Mouse (Mus musculus) spleen, postnatal 10 days (tissue): ENCODE measurements around the gene Cntnap5a.
"Not testable (repeated sequence)": the region's sequence is repeated elsewhere in the genome, so short reads cannot be mapped to it uniquely, and the experiment has no call there.

ENCODE experiments used
- DNase-seq, 2 experiments: peaks; one replicate each; pipeline ENCODE4 v3.0.0; 2021 to 2022; ENCODE audit warnings: low spot score in 2 of 2

The Cntnap5a gene

DNA sequence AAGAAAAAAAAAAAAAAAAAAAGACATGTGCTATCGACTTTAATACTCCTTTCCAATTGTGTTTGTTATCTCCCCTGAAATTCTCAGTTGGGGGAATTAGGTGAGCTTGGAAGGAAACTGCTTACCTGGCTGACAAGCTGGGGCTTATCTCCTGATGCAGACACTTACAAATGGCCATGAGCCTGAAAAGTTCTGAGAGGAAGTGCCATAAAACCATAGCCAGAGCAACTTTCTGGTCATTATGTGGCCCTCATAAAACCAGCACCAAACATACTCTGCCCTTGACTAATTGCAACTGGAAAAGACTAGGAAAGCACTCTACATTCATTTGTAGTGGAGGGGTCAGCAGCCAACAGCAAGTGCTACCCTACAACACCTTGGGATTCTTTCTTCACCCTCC, 359.5 kb downstream of the Cntnap5a start:
- no peak for DNase-seq

DNA sequence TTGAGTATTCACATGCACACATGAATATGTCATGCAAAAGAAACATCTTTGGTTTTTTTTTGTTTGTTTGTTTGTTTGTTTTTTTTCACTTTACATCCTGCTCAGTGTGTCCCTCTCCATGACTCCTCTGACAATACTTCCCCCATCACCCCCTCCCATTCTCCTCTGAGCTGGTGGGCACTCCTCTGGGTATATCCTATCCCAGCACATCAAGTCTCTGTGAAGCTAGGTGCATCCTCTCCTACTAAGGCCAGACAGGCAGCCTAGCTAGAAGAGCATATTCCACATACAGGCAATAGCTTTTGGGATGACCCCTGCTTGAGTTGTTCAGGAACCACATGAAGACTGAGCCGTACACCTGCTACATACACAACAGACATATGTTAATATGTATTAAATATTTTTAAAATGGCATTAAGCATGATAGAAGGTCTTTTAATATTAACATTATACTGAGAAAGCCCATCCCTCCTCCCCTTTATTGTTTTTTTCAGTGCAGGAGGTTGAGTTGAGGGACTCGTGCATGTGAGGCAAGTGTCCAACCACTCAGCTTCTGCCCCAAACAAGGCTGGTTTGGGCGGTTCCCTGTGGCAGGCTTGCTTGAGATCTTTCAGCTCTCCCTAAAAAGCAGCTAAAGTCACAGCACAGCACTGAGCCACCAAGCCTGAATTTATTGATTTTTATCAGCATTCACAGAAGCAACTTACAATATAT, 422.6 kb downstream of the Cntnap5a start:
- no peak for DNase-seq

DNA sequence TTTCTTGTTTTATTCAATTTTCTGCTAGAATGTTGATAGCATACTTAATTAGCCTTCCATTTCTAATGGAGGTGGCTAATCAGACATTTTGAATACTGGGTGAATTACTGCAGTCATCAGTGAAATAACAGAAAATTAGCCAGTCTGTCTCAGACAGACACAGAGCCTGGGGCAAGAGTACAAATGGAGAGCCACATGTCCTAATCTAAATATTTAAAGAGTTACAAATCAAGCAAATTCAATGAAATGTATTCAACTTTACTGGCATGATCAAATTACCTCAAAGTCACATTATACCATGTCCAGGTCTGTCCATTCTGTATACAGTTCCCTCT, 423.1 kb downstream of the Cntnap5a start:
- DNase-seq: no peak

DNA sequence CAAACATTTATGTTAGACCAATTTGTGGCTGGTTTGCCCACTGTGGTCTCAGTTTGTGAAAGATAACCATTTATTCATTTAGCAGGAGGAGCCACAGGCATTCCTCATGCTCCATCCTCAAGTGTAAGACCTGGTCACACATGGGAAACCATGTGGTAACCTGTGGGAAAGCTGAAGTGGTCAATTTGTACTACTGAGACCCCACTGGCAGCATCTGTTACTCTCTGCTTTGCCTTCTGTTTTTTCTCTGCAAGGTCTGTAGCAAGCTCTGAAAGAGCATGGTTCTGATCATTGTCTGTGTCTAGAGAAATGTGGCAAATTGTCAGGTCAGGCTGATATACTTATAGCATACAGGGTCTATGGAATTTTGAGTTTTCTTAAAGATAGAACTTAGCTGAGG, 423.8 kb downstream of the Cntnap5a start:
- DNase-seq: no peak

DNA sequence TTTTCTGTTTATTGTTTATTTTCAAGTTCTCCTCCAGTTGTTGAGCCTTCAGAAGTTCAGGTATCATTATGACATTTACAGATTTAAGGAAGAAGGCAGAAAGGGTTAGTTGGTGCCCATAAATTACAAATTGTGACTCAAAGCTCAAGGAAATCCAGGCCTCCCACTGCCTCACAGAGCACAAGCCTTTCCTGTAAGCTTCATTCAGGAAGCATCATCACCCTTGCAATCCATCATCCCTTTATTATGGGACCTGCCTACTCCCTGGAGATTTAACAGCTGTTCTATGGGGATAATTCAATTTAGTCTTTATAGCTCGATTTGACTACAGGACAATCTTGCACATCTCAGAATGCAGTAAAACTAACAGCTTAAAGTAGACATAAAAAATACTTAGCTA, 441.2 kb downstream of the Cntnap5a start:
- no peak for DNase-seq

DNA sequence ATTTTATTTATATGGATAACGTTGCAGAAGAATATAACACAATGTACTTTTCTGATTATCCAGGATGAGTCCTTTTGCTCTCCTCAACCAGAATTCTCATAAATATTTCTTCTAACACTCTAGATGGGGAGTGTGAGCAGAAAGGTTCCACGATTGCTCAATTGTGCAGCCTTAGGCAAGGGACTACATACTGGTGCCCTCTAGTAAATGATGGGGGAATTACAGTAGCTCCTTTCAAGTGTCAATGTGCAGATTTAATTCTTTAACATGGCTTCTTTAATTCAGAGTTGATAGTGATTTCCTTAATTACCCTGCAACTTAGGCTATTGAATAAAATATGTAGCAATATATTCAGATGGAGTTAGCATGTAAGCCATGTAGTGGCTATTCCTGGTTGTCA, 442.5 kb downstream of the Cntnap5a start:
- no peak for DNase-seq

DNA sequence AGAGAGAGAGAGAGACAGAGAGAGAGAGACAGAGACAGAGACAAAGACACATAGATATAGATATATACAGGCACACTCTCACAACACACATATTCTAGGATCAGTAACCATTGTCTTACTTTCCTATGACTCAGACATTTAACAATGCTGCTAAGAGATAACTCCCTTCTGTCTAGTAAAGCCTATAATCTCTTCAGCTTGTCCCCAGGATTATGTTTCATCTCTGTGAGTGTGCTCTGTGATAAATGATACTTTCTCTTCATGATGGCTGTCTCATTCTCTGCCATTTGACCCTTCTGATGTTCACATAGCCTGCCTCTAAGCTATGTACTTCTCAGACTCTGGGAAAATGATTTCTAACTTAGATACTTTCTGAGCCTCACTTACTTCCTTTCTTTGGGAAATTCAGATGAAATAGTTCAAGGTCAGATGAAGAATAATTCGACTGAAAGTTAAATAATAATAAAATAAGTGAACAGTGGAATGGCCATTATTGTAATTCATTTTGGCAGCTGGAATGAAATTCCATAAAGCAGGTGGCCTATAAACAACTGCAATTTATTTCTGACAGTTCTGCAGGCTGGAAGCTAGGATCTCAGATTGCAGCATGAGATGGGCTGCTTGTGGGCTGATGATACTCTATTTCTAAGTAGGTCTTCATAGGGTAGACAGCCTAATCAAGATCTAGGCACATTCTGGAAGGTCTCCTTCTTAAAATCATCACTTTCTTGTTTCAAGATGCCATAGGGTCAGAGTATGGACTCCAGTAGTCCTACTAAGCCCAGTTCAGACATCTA, 444.1 kb downstream of the Cntnap5a start:
- DNase-seq: no peak

DNA sequence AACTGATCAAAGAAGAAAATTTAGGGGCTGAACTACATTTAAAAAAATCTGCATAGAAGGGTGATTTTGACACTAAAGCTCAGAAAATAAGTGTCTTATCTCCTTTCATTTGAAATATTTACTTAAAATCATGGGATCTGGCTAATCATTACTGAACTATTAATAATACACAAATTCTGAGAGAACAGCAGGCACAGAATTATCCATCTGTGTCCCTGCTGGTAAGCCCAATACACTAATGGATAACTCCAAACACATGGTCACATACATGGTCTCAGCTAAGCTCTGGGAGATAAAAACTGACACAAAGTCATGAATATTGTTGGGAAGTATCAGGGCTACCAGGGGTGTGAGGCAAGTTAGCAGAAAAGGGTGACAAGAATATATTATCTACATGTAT, 447.9 kb downstream of the Cntnap5a start:
- DNase-seq: no peak

DNA sequence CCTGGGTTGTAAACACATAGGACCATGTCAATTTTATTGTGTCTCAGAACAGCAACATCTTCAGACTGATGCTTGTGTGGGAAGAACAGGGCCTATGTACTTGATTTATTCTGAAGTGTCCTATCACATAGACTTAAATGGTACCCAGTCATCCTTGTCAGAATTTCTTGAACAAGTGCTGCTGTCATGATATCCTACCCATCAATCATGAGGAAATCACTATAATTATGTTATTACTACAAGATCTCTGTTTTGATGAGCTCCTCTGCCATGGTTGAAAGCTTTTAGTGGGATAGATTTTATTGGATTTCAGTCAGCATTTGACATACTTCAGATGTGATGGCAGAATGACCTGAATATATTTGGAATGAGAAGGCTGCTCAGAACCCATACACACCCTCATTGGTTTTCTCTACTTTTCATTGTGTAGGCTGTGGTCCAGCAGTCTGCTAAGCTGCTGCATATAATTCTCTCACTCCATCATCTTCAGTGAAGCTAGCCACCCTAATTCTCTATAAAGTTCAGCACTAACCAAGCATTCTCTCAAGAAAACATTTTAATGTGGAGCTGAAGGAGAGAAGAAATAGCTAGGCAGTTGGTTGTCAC, 465.3 kb downstream of the Cntnap5a start:
- DNase-seq: no peak

DNA sequence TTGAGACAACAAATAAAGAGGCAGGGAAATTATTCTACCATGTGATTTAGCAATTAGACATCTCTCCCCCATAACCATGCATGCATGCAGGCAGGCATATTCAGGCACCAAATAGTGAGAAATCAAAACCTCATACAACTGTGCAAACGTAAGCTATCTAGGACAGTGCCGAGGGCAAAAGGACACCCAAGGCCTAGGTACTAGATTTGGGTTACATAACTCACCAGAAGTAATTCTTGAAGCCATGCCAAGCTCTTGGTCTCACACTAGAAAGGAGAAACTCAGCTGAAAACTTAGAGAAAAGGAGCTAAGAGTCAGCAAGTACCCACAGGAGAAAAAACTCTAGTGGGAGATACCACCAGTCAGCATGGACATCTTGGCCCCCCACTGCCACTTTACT, 499.9 kb downstream of the Cntnap5a start:
- no peak for DNase-seq

DNA sequence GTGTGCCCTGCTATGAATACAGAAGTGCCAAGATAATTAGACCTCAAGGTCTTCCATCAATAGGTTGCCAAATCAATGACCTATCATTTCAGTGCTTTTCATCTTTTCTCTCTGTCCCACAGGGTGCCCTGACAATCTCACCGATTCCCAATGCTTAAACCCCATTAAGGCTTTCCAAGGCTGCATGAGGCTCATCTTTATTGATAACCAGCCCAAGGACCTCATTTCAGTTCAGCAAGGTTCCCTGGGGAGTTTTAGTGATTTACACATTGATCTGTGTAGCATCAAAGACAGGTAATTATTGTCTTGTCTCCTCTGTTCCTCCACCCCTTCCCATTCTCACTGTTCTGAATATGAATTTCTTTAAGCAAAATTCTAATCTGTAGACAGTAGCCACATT, 503.6 kb downstream of the Cntnap5a start:
- DNase-seq: not testable (repeated sequence)

DNA sequence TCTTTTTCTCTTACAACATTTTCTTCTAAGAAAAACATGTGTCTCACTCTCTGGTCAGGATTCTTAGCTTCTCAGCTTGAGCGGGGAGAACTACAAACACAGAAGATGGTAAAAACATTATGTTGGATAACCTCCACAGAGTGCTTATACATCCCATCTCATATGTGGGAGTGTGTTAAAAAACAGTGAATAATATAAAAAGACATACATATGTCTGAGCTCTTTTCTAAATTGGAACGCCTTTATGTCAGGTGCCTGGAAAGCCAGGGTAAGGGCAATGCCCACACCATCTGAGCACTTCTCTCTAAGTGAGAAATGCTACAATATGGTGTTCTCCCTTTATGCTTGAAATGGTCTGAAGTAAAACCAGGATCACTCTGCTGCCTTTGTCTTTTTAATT, 507.7 kb downstream of the Cntnap5a start:
- DNase-seq: no peak

DNA sequence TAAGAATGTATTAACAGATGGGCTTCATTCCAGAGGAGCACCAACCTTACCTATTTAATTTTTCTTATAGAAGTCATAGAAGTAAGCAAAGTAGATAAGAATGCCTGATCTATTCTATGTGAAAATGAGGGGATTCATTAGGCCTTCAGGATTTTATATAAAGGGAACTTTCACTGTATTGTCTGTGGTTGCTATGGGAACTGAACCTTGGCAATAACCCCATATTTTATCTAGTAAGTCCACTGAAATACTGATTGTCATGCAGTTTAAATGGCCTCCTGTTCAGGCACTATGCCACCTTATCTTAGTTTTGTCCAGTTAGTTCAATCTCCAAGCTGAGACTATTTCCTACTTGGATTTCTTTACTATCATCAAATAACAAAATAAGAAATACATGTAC, 532.3 kb downstream of the Cntnap5a start:
- no peak for DNase-seq

DNA sequence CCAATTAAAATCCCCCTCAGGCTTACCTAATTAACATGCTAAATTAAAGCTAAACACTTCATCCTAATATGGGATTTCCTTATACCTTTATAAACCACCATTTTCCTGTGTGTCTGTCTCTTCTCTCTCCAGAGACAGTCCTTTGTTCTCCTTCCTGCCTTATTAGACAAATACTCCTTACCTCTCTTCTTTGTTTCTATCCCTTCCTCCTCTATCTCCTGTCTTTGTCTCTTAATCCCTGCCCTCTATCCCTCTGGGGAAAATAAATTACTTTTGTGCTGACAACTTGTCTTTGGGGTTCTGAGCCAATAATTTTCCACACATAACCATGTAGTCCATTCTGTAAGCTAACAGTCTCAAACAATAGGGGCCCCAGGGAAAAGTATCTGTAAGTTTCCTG, 556.0 kb downstream of the Cntnap5a start:
- no peak for DNase-seq

DNA sequence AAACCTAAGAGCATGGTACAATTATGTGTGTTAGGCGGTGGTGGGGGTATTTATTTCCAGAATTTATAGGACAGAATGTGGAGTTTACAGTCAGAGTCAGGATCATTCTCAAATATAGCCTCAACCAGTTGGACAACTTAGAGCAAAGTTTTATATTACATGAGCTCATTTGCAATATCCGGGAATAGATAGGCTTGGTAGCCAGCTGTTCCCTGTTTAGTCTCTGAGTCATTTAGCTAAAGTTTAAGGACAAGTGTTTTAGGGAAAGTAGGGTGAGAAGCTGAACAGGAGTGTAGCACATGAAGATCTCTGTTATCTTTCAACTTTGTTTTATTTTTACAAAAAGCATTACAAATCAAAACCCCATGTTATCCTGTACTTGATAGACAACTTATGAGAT, 559.3 kb downstream of the Cntnap5a start:
- no peak for DNase-seq

DNA sequence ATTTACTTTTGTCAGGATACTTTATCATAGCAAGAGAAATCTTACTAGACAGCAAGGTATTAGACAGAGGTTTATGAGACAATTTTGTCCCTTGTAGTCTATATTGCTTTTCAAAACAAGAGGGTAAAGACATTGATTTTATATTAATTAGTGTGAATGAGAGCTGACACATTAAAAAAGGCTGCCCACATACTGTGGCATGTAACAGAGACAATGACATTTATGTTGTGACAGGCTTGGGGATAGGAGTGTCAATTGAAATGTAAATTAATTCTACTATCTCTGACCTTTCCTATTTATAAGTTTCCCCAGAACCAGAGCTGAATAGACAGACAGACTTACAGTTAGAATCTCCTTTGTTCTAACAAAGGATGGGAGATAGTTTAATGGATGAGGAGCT, 596.6 kb downstream of the Cntnap5a start:
- DNase-seq: no peak

DNA sequence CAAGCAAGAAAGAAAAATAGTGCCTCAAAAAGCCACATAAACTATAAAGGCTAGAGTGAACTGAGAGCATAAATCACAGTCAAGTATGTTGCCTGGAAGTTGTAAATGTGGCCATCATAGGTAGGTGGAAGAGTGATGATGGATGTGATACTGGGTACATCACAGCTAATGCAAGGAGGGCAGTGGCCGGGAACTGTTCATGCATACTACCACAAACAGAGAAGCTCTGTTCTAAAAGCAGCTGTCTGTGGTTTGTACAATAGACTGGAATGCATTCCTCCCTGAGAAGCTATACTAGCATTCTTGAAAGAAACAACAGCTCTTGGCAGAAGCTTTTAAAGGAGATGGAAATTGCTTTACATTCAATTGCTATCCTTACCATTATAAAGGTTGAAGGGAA, 599.4 kb downstream of the Cntnap5a start:
- no peak for DNase-seq

DNA sequence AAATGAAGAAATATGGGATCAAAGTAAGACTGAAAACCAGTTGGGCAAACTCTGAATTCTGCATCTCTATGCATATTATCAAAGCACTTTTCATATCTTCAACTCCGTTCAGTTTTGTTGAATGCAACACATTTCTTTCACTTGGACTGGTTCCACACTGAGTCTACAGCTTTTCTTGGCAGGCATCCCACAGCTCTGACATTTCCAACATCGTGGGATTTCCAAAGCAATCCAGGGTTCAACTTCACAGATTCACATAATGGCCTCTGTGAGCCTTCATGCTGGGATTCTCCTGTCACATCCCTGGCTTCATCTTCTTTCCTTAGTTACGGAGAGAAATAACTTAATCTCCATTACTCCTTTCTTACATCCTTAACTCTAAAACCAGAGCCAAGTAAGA, 622.0 kb downstream of the Cntnap5a start:
- DNase-seq: no peak

DNA sequence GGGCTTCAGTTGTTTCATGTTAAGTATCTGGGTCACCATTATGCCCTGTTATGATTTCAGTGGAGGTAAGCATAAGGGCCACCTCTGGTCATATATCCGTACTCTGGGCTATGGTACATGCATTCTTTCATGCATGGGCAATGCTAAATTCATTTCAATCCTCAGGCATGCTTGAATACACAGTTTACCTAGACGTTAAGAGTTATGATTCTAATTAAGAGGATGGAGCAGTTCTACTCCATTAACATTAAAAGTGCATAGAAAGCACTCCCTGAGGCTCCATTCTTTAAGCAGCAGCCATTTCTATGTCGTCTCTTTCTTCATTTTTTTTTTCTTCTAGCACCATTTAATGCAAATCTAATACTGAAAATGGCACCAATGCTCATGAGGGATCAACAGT, 627.0 kb downstream of the Cntnap5a start:
- no peak for DNase-seq

DNA sequence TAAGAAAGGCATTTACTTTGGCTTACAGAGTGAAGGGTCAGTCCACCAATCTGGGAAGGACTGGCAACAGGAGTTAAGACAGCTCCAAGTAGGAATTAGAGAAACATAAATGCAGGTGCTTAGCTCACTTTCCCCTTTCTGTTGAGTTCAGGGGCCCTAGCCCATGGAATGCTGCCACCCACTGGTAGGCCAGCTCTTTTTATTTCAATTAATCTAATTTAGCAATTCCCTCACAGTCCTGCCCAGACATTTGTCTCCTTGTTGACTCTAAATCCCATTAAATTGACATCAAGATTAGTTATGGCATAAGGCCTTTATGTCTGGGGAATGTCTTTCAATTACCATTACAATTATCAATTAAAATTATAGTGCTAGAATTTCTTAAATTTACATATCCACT, 628.7 kb downstream of the Cntnap5a start:
- DNase-seq: no peak

DNA sequence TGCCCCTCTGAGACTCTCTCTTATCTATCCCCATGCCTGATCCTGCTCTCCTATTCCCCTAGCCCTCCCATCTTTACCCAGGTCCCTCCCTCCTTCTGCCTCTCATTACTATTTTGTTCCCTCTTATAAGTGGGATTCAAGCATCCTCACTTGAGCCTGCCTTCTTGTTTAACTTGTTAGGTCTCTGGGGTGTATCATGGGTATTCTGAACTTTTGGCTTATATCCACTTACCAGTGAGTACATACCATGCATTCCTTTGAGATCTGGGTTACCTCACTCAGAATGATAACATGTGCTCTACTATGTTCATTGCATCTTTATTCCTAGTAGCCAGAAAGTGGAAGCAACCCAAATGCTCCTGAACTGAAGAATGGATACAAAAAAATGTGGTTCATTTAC, 639.9 kb downstream of the Cntnap5a start:
- DNase-seq: no peak

DNA sequence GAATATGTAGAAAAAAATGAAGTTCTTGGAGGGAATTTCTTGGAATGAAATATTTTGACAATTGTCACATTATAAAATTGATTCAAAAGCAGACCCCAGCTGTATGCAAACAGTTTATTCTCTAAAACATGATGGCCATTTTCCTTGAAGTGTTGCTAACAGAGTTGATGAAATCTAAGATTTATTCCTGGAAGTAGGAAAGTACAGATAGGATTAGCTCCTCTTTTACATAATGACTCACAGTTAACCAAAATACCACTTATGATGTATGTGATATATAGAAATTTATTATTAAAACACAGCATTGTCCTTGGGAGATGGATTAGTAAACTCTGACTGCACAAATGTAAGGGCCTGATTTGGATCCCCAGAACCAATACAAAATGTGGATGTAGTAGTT, 669.1 kb downstream of the Cntnap5a start:
- no peak for DNase-seq

DNA sequence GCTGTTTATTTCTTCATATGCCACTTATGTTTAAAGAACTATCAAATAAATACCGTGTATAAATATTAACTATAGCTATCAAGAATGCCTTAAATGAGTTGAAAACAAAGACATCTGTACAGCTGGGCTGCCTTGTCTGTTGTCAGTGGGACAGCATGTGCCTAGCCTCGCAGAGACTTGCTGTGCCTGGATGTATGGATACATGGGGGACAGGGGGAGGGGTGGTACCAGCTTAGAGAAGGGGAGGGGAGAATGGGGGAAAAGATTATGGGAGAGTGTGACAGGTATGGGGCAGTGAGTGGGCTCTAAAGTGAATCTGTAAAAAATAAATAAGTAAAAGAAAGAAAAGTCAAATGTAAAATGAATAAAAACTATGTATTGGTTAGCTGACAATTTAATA, 681.0 kb downstream of the Cntnap5a start:
- DNase-seq: no peak
